Mouse (Mus musculus) limb, embryonic 13.5 days (tissue): ENCODE data around the gene Tcfl5. TPM values are rescaled to one million over a fixed set of nuclear protein-coding genes. Genes with fewer than 3 reads are reported as not detected.
A peak's percentile ranks its signal among the peaks of the same experiment; 100 is the strongest.

Experiments
- ATAC-seq: fragments of 200-750 bp; cut with Nextera tagmentation; 2 replicates; pipeline ENCODE4 v1.8.0; 2017; ENCODE audit warnings: low read depth, moderate number of reproducible peaks, moderate TSS enrichment; ENCODE audit not compliant: low FRiP score
- H3K27ac ChIP-seq: fragments of 300-500 bp; sonication (generic); 2 replicates; pipeline ENCODE4 v1.5.1; 2015; ENCODE audit warnings: inconsistent platforms, mild to moderate bottlenecking, moderate library complexity
- H3K27me3 ChIP-seq: fragments of 300-500 bp; sonication (generic); 2 replicates; pipeline ENCODE4 v1.6.1; 2015; ENCODE audit warnings: mild to moderate bottlenecking, inconsistent platforms
- H3K36me3 ChIP-seq: fragments of 300-500 bp; sonication (generic); 2 replicates; pipeline ENCODE4 v1.6.1; 2015; ENCODE audit warnings: inconsistent platforms, mild to moderate bottlenecking, moderate library complexity
- H3K4me1 ChIP-seq: fragments of 300-500 bp; sonication (generic); 2 replicates; pipeline ENCODE4 v1.6.1; 2015; ENCODE audit warnings: inconsistent platforms
- H3K4me2 ChIP-seq: fragments of 300-500 bp; sonication (generic); replicated peaks from 2 replicates; pipeline ENCODE4 v1.6.1; 2015; ENCODE audit warnings: inconsistent platforms, mild to moderate bottlenecking, moderate library complexity
- H3K4me3 ChIP-seq: fragments of 300-500 bp; sonication (generic); 2 replicates; pipeline ENCODE4 v1.5.1; 2015; ENCODE audit warnings: moderate library complexity, mild to moderate bottlenecking, inconsistent platforms
- H3K9ac ChIP-seq: fragments of 300-500 bp; sonication (generic); 2 replicates; pipeline ENCODE4 v1.6.1; 2015; ENCODE audit warnings: mild to moderate bottlenecking, inconsistent platforms
- H3K9me3 ChIP-seq: fragments of 300-500 bp; sonication (generic); 2 replicates; pipeline ENCODE4 v1.6.1; 2016; ENCODE audit warnings: inconsistent platforms
- WGBS: fragments of 180-500 bp; shearing (Covaris S2); methylation state at CpG from one replicate; pipeline ENCODE4 v1.1.7; 2015; 5-methylcytosine and 5-hydroxymethylcytosine counted together
- polyA plus RNA-seq: library from polyadenylated mRNA; unstranded; fragments of >200 nt; fragmentation: Nextera tagmentation; extraction: Ambion mirVana; gene quantifications from 2 replicates; pipeline ENCODE4 v1.2.1, GENCODE M21; 2015

Gene Tcfl5
- polyA plus RNA-seq, 1 experiment from 2014 or later = 0.55 TPM

GRCm38 (mm10) chr2:180657394-180658013 lies 15.0 kb upstream of the Tcfl5 start:
- Histone ChIP-seq H3K4me3 (no peak overlapping the region), H3K4me2 (no peak overlapping the region), H3K9ac (no peak overlapping the region), H3K27ac (no peak overlapping the region), H3K4me1 (peaks cover 10% of the 10 kb centered on the region; the same call in 1 of the 2 replicates), H3K9me3 (no peaks in the 10 kb centered on the region), H3K27me3 (no peaks in the 10 kb centered on the region; the same call in 1 of the 2 replicates), H3K36me3 (peaks cover 19% of the 10 kb centered on the region)
- 75% methylated on average over 4 of the region's 4 CpGs for WGBS
- peak; percentile 72; the same call in 1 of the 2 replicates for ATAC-seq

GRCm38 (mm10) chr2:180655150-180655549 lies 12.6 kb upstream of the Tcfl5 start:
- Histone ChIP-seq H3K9me3 (no peaks in the 10 kb centered on the region), H3K4me1 (peaks cover 10% of the 10 kb centered on the region; the same call in 1 of the 2 replicates), H3K4me2 (no peak overlapping the region), H3K9ac (no peak overlapping the region), H3K4me3 (no peak overlapping the region), H3K36me3 (no peaks in the 10 kb centered on the region), H3K27ac (no peak overlapping the region), H3K27me3 (no peaks in the 10 kb centered on the region)
- ATAC-seq = no peak
- WGBS = 64% methylated on average over 6 of the region's 6 CpGs

DNA sequence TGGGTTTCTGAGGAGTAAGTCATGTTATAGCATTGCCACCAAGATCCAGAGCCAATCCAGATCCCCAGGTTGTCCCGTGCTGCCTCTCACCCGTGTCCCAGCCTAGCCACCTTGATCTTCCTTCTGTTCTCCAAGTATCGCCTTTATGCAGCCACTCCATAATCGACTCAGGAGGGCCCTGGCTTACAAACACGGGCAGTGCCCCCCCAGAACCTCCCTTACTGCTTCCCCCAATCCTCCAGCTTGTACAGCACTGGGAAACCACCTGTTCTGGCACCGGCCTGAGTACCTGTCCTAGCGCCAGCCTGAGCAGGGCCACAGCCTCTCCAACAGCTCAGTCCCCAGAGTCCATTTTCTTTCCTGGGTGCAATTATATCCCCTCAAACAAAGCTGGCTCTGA lies 12.2 kb upstream of the Tcfl5 start:
- H3K27ac ChIP-seq = no peak overlapping the region
- H3K4me3 ChIP-seq = no peak overlapping the region
- H3K4me1 ChIP-seq = peaks cover 5% of the 10 kb centered on the region; the same call in 1 of the 2 replicates
- no peak for ATAC-seq
- H3K9ac ChIP-seq = no peak overlapping the region
- 82% methylated on average over 7 of the region's 7 CpGs for WGBS
- no peaks in the 10 kb centered on the region for H3K36me3 ChIP-seq
- H3K27me3 ChIP-seq = no peaks in the 10 kb centered on the region
- no peak overlapping the region for H3K4me2 ChIP-seq
- H3K9me3 ChIP-seq = no peaks in the 10 kb centered on the region

GRCm38 (mm10) chr2:180646841-180647240 lies 4.3 kb upstream of the Tcfl5 start:
- Histone ChIP-seq H3K36me3 (no peaks in the 10 kb centered on the region), H3K9me3 (peaks cover 20% of the 10 kb centered on the region), H3K4me1 (0 out of 2 replicates have a peak, but pooled peaks cover under 1% of the 10 kb centered on the region), H3K27ac (no peak overlapping the region), H3K4me3 (no peak overlapping the region), H3K9ac (no peak overlapping the region), H3K4me2 (no peak overlapping the region), H3K27me3 (peaks cover 38% of the 10 kb centered on the region)
- no peak for ATAC-seq

DNA sequence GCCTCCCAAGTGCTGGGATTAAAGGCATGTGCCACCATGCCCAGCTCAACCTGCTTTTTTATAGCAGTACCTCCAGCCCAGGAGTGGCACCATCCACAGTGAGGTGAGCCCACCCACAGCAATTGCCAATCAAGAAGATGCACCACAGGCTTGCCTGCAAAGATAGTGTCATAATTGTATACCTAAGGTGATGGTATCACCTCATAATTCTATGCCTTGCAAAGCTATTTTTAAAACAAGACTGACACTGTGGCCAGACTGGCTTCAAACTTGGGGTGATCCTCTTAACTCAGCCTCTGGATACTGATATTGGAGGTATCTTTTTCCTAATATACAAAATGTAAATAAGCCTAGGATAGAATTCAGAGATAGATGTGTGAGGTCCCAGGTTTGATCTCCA lies 1.1 kb upstream of the Tcfl5 start:
- no peak for ATAC-seq
- H3K4me2 ChIP-seq = no peak overlapping the region
- no peak overlapping the region for H3K27ac ChIP-seq
- H3K4me3 ChIP-seq = no peak overlapping the region
- H3K9me3 ChIP-seq = peaks cover 20% of the 10 kb centered on the region
- H3K4me1 ChIP-seq = 0 out of 2 replicates have a peak, but pooled peaks cover 3% of the 10 kb centered on the region
- H3K9ac ChIP-seq = no peak overlapping the region
- peaks cover 68% of the 10 kb centered on the region for H3K27me3 ChIP-seq
- no peaks in the 10 kb centered on the region for H3K36me3 ChIP-seq

DNA sequence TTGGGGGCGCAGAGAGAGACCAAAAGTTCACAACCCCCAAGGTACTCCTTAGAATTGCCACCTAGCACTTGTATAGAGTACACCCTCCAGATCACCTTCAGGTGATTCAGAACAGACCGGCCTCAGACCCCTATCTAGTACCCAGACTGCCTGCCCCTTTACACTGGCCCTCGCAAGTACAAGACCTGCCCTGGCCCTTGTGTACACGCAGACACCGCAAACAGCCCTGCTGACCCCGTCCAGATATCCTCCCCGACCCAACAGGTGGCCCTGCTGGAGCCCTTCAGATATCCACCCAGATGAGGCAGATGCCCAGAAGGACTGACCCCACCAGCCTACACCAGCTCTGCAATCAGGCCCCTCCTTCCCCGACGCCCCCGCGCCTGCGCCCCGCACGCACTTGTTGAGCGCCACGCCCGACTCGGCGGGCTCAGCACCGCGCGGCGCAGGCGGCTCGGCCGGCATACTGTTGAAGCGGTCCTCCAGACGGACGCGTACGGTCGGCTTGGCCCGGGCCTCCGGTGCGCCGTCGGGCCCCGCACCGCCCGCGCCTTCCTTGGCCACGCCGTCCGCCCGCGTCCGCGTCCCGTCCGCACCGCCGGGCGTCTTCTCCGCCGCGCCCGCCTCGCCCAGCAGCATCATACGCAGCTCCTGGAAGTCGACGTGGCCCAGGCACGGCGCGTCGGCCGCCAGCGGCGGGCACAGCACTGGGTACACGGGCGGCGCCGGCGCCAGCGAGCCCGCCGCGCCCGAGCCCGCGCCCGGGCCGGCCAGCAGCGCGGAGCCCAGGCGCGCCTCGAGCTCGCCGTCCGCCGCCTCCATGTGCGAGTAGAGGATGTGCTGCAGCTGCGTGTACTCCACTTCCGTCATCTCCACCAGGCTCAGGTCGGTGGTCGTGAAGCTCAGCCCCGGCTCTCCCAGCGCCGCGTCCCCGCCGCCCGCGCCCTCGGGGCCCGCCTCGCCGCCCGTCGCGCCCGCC lies 643 bp downstream of the Tcfl5 start:
- peak; percentile 59; the same call in 1 of the 2 replicates for ATAC-seq
- H3K27me3 ChIP-seq = peaks cover 74% of the 10 kb centered on the region

GRCm38 (mm10) chr2:180611882-180612281 lies 30.6 kb downstream of the Tcfl5 start:
- H3K4me2 ChIP-seq = no peak overlapping the region
- H3K4me1 ChIP-seq = peaks cover 14% of the 10 kb centered on the region; the same call in 1 of the 2 replicates
- no peak overlapping the region for H3K4me3 ChIP-seq
- H3K9me3 ChIP-seq = no peaks in the 10 kb centered on the region
- H3K36me3 ChIP-seq = peaks cover 35% of the 10 kb centered on the region
- peak overlapping the region; percentile 87; the same call in 1 of the 2 replicates for H3K27ac ChIP-seq
- 53% methylated on average over 2 of the region's 2 CpGs for WGBS
- H3K9ac ChIP-seq = no peak overlapping the region
- H3K27me3 ChIP-seq = no peaks in the 10 kb centered on the region
- ATAC-seq = peak; percentile 57

More for the DNA sequence above, 643 bp downstream of the Tcfl5 start:
- peak overlapping the region; percentile 61 for H3K4me2 ChIP-seq
- H3K36me3 ChIP-seq = no peaks in the 10 kb centered on the region
- H3K9me3 ChIP-seq = peaks cover 20% of the 10 kb centered on the region
- 3% methylated on average over 108 of the region's 112 CpGs for WGBS
- 0 out of 2 replicates have a peak, but pooled peaks cover 3% of the 10 kb centered on the region for H3K4me1 ChIP-seq
- no peak overlapping the region for H3K27ac ChIP-seq
- H3K4me3 ChIP-seq = peak overlapping the region; percentile 47
- H3K9ac ChIP-seq = peak overlapping the region; percentile 31; the same call in 1 of the 2 replicates

DNA sequence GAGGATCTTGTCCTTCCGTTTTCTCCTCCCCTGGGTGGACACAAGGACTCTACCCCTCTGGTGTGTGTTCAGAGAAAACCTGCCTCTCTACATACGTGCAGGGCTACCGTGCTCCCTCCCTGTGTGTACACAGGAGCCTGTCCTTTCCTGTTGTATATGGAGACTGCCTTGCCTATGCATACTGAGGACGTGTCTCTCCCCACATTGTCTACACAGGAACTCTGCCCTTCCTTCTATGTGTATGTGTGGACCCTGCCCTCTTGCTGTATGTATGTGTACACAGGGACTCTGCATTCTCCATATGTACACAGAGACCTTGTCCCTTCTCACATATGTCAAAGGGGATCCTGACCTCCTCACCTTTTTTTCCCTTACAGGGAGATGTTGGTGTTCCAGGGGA lies 32.2 kb downstream of the Tcfl5 start:
- no peaks in the 10 kb centered on the region for H3K27me3 ChIP-seq
- peak overlapping the region; percentile 87 for H3K27ac ChIP-seq
- no peak overlapping the region for H3K4me2 ChIP-seq
- no peaks in the 10 kb centered on the region for H3K9me3 ChIP-seq
- H3K36me3 ChIP-seq = peaks cover 25% of the 10 kb centered on the region
- no peak overlapping the region for H3K4me3 ChIP-seq
- H3K9ac ChIP-seq = no peak overlapping the region
- ATAC-seq = no peak
- WGBS = 81% methylated on average over 4 of the region's 4 CpGs
- peaks cover 19% of the 10 kb centered on the region for H3K4me1 ChIP-seq

DNA sequence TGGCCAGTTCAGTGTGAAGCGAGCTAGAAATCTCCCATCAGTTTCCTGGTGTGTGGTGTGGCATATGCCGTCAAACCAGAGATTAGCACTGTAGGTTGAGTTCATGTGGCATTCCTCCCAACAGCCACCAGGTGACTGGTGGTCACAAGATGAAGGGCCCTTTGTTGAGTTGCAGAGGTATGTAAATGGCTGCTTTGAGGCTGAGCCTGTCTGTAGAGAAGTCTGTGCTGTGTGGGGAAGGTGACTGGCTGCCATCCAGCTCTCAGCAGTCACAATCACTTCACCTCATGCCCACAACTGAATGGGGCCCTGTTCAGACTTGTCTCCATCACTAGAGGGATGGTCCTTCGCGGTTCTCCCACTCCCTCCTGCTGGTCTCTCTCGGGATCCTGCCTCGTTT lies 37.7 kb downstream of the Tcfl5 start:
- 37% methylated on average over 6 of the region's 6 CpGs for WGBS
- ATAC-seq = peak; percentile 62
- Histone ChIP-seq H3K4me2 (peak overlapping the region; percentile 56), H3K27ac (peak overlapping the region; percentile 87), H3K4me3 (0 out of 2 replicates have a peak overlapping the region, but pooled peaks have one; percentile 8), H3K27me3 (peaks cover 2% of the 10 kb centered on the region; the same call in 1 of the 2 replicates), H3K9ac (no peak overlapping the region), H3K36me3 (peaks cover 22% of the 10 kb centered on the region), H3K4me1 (peaks cover 49% of the 10 kb centered on the region), H3K9me3 (no peaks in the 10 kb centered on the region)

DNA sequence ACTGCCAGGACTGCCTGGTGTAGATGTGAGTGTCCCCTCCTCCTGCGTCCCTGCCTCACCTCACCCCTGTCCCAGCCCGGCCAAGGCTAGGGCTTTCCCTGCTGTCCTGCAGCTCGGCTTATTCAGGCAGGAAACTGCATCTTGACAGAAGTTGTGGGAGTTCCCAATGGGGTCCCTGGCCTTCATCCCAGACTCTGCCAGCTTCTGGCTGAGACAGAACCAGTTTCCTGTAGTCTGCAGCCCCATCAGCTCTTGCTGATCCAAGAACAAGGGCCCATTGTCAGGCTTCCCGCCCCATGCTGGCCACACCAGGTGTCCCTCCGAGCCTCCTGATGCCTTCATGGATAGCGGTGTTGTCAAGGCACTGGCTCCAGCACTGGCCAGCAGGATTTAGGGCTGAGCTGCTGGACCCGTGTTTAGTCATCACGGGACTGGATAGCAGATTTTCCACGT lies 41.9 kb downstream of the Tcfl5 start:
- Histone ChIP-seq H3K4me3 (peak overlapping the region; percentile 53), H3K9ac (peak overlapping the region; percentile 75), H3K9me3 (no peaks in the 10 kb centered on the region), H3K27me3 (peaks cover 33% of the 10 kb centered on the region), H3K4me2 (peak overlapping the region; percentile 71), H3K27ac (peak overlapping the region; percentile 89), H3K36me3 (peaks cover 10% of the 10 kb centered on the region), H3K4me1 (peaks cover 69% of the 10 kb centered on the region)
- 27% methylated on average over 9 of the region's 9 CpGs for WGBS
- no peak for ATAC-seq

GRCm38 (mm10) chr2:180598157-180598705 lies 44.3 kb downstream of the Tcfl5 start:
- Histone ChIP-seq H3K9ac (peak overlapping the region; percentile 75), H3K4me1 (peaks cover 45% of the 10 kb centered on the region), H3K27me3 (peaks cover 33% of the 10 kb centered on the region), H3K27ac (peak overlapping the region; percentile 89), H3K9me3 (no peaks in the 10 kb centered on the region), H3K4me3 (peak overlapping the region; percentile 53), H3K4me2 (peak overlapping the region; percentile 71), H3K36me3 (peaks cover 31% of the 10 kb centered on the region)
- 1% methylated on average over 40 of the region's 41 CpGs for WGBS
- ATAC-seq = peak; percentile 72
